Mouse (Mus musculus): ENCODE measurements around the gene Zfp981. TPM values are rescaled to one million over a fixed set of nuclear protein-coding genes. Genes with fewer than 3 reads are reported as not detected.
"Not testable (repeated sequence)": the region's sequence is repeated elsewhere in the genome, so short reads cannot be mapped to it uniquely, and the experiment has no call there.

Zfp981 gene
- polyA plus RNA-seq, 1 experiment from 2014 or later = 0.21 TPM

DNA sequence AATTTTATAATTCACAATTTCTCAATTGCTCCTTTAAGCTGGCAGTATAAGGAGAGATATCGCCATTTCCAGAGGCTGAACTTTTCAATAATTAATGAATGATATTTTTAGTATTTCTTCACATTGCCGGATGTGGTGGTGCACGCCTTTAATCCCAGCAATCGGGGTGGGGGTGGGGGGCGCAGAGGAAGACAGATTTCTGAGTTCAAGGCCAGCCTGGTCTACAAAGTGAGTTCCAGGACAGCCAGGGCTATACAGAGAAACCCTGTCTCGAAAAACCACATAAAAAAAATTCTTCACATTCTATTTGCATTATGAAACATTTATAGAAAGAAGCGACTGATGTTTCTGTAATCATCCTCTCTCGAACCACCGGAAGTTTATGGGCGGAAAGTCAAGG lies 19.3 kb upstream of the Zfp981 start:
- peaks cover 37% of the 10 kb centered on the region for H3K9me3 ChIP-seq (ENCODE audit: control insufficient read depth, low read length)
- H3K4me1 ChIP-seq (replicated peaks; ENCODE audit: control insufficient read depth, insufficient read depth, low read length); H3K4me2 ChIP-seq; H3K27ac ChIP-seq (ENCODE audit: low read depth, low read length); ATAC-seq (replicated peaks; ENCODE audit: low FRiP score); H3K4me3 ChIP-seq (ENCODE audit: low read depth, low read length); H3K27me3 ChIP-seq (replicated peaks; ENCODE audit: control insufficient read depth, insufficient read depth, low read length); H3K36me3 ChIP-seq (ENCODE audit: control insufficient read depth, insufficient read depth, low read length); H3K9ac ChIP-seq (ENCODE audit: low read depth, low read length); DNase-seq (ENCODE audit: low spot score): not testable (repeated sequence)
- 83% methylated on average over 10 of the region's 10 CpGs for WGBS

DNA sequence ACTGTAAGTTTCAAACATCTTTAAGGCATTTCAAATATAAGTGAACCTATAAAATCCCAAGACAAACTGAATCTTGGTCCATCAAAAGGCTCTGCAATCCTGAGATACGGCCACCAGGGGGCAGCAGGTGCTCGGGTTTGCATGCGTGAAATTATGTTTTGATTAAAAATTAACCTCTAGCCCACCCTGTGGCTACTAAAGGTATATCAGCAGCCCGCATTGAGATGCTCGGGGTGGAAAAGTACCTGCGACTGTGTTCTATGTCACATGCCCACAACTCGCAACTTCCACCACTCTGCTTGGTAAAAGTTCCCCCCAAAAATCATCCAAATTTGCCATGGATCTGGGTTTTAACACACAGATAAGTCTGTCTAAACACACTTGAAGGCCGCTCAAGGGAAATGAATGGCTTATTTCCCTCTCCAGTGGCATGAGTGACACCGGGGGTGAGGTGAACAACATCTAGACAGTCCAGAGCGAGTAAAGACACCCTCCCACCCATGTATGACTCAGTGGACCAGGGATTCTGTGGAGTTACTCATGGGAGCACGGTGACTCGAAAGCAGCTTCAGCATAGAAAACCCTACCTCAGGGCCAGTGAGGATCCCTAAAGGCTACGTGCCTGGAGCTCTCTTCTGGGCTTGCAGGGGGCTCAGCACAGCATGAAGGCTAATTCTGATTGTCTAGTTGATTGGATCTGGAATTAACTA lies 18.1 kb upstream of the Zfp981 start:
- 67% methylated on average over 13 of the region's 13 CpGs for WGBS
- H3K9ac ChIP-seq (ENCODE audit: low read depth, low read length); H3K4me1 ChIP-seq (replicated peaks; ENCODE audit: control insufficient read depth, insufficient read depth, low read length); H3K36me3 ChIP-seq (ENCODE audit: control insufficient read depth, insufficient read depth, low read length); H3K27me3 ChIP-seq (replicated peaks; ENCODE audit: control insufficient read depth, insufficient read depth, low read length); H3K27ac ChIP-seq (ENCODE audit: low read depth, low read length); H3K4me2 ChIP-seq; H3K4me3 ChIP-seq (ENCODE audit: low read depth, low read length): not testable (repeated sequence)
- H3K9me3 ChIP-seq (ENCODE audit: control insufficient read depth, low read length) = peaks cover 35% of the 10 kb centered on the region
- DNase-seq (ENCODE audit: low spot score) = peak; percentile 35
- ATAC-seq (replicated peaks; ENCODE audit: low FRiP score) = peak; percentile 50

DNA sequence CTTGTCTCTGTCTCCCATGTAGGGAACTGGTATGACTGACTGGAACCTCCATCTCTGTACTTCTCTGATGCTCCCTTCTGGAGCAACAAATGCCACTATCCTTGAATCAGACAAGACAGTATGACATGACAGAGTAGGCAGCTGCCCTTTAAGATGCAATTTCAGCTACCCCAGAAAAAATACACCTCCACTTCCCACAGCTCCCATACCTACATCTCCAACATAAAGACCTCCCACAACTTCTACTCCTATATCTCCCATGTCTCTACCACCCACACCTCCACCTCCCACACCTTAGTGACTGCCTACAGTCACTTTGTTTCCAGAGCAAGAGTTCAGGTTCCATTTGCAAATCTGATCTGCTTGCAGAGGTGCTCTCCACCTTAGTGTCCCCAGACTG lies 17.2 kb upstream of the Zfp981 start:
- DNase-seq (ENCODE audit: low spot score) = peak; percentile 37
- not testable (repeated sequence) for H3K4me1 ChIP-seq (replicated peaks; ENCODE audit: control insufficient read depth, insufficient read depth, low read length); ATAC-seq (replicated peaks; ENCODE audit: low FRiP score); H3K9ac ChIP-seq (ENCODE audit: low read depth, low read length); H3K27me3 ChIP-seq (replicated peaks; ENCODE audit: control insufficient read depth, insufficient read depth, low read length); H3K4me2 ChIP-seq; H3K36me3 ChIP-seq (ENCODE audit: control insufficient read depth, insufficient read depth, low read length); H3K4me3 ChIP-seq (ENCODE audit: low read depth, low read length); H3K27ac ChIP-seq (ENCODE audit: low read depth, low read length)
- peaks cover 38% of the 10 kb centered on the region for H3K9me3 ChIP-seq (ENCODE audit: control insufficient read depth, low read length)

DNA sequence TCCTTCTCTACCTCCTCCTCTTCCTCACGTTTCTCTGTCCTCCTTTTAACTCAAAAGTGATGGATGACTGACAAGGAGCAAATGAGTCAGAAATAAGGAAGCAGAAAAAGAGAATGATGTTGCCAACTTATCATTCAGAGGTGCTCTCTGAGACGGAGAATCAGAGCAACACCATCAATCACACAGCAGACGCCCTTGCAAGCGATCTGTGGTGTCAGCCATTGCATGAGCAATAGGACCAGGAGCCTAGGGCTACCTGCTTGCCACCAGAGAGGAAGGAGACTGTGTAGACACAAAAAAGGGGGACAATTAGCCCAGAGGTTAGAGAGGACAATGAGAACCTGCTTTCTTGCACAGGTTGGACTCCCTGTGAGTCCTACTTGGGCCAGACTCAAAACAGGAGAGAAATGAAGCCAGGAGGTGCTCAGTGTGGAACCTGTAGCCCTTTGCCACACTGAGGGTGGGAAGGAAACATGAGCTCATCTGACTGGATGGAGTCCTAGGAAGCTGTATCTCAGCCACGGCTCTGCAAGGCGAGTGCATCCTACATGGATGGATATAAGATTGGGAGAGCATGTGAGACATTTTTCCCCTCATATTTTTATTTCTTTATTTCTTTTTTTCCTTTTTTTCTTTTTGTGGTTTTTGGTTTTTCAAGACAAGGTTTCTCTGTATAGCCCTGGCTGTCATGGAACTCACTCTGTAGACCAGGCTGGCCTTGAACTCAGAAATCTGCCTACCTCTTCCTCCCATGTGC lies 16.5 kb upstream of the Zfp981 start:
- 67% methylated on average over 6 of the region's 6 CpGs for WGBS
- not testable (repeated sequence) for H3K9ac ChIP-seq (ENCODE audit: low read depth, low read length); H3K4me2 ChIP-seq; ATAC-seq (replicated peaks; ENCODE audit: low FRiP score); H3K36me3 ChIP-seq (ENCODE audit: control insufficient read depth, insufficient read depth, low read length); H3K4me1 ChIP-seq (replicated peaks; ENCODE audit: control insufficient read depth, insufficient read depth, low read length); H3K27ac ChIP-seq (ENCODE audit: low read depth, low read length); H3K4me3 ChIP-seq (ENCODE audit: low read depth, low read length); H3K27me3 ChIP-seq (replicated peaks; ENCODE audit: control insufficient read depth, insufficient read depth, low read length)
- H3K9me3 ChIP-seq (ENCODE audit: control insufficient read depth, low read length) = peaks cover 37% of the 10 kb centered on the region
- peak; percentile 30 for DNase-seq (ENCODE audit: low spot score)

DNA sequence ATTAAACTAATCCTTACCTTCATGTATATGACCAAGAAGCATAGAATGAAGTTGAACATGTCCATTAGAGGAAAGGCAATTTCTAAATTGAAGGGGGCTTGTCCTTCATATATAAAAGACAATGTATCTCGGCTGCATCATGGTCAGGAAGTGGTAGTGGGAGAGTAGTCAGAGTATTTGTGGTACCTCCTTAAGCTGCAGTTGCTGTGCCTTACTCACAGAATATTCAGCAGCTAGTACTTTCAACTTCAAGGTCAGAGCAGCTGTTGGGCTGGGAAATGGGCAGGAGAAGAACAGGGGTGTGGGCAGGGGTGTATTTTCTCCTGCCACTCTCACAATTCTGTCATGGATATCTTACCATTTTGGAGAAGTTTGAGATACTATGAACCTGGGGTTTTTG lies 15.1 kb upstream of the Zfp981 start:
- peaks cover 34% of the 10 kb centered on the region for H3K9me3 ChIP-seq (ENCODE audit: control insufficient read depth, low read length)
- peak; percentile 16; the same call in 1 of the 2 replicates for ATAC-seq (replicated peaks; ENCODE audit: low FRiP score)
- 71% methylated on average over 1 of the region's 1 CpGs for WGBS

DNA sequence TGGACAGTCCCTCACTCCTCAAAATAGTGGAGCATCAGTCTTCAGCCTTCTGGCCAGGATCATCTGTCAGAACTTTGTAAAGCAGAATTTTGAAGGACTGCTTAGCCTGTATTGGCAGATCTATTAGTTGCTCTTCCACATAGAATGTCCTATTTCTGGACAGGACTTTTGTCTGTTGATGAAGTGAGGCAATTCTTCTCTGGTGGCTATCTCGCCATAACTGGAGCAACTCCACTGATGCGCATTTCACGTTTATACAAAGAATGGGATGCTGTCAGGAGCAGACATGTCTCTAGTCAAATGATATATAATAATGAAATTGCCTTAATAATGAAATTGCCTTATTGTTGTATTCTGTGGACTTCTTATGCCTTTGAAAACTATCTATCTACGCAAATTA lies 12.6 kb upstream of the Zfp981 start:
- ATAC-seq (replicated peaks; ENCODE audit: low FRiP score); H3K9ac ChIP-seq (ENCODE audit: low read depth, low read length); H3K27ac ChIP-seq (ENCODE audit: low read depth, low read length); H3K27me3 ChIP-seq (replicated peaks; ENCODE audit: control insufficient read depth, insufficient read depth, low read length); H3K4me1 ChIP-seq (replicated peaks; ENCODE audit: control insufficient read depth, insufficient read depth, low read length); H3K36me3 ChIP-seq (ENCODE audit: control insufficient read depth, insufficient read depth, low read length); DNase-seq (ENCODE audit: low spot score); H3K4me2 ChIP-seq; H3K4me3 ChIP-seq (ENCODE audit: low read depth, low read length): not testable (repeated sequence)
- H3K9me3 ChIP-seq (ENCODE audit: control insufficient read depth, low read length) = peaks cover 35% of the 10 kb centered on the region
- WGBS = 75% methylated on average over 4 of the region's 4 CpGs

More for the DNA sequence above, 15.1 kb upstream of the Zfp981 start:
- H3K36me3 ChIP-seq (ENCODE audit: control insufficient read depth, insufficient read depth, low read length); H3K9ac ChIP-seq (ENCODE audit: low read depth, low read length); H3K27ac ChIP-seq (ENCODE audit: low read depth, low read length); H3K4me1 ChIP-seq (replicated peaks; ENCODE audit: control insufficient read depth, insufficient read depth, low read length); H3K4me2 ChIP-seq; H3K4me3 ChIP-seq (ENCODE audit: low read depth, low read length); H3K27me3 ChIP-seq (replicated peaks; ENCODE audit: control insufficient read depth, insufficient read depth, low read length): not testable (repeated sequence)
- DNase-seq (ENCODE audit: low spot score) = peak; percentile 27

DNA sequence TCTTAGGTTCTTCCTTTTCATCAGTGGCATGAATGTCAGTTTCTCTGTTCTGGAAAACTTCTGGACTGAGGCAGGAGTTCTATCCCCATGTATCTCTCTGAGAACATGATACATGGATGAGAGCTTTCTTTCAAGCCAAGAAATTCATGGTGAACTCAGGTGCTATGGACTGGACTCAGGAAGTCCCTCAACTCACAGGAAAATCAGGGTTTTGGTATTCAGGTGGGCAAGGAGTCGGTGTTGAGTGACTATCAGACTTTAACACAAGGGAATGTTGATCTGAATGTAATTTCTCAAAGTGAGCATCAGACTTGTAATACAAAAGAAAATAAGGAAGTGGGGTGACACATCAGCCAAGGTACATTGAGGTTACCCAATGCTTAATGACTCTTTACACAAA lies 9.8 kb upstream of the Zfp981 start:
- DNase-seq (ENCODE audit: low spot score) = not testable (repeated sequence)
- peaks cover 34% of the 10 kb centered on the region for H3K9me3 ChIP-seq (ENCODE audit: control insufficient read depth, low read length)
- whole genome bisulfite sequencing = 73% methylated on average over 1 of the region's 1 CpGs

DNA sequence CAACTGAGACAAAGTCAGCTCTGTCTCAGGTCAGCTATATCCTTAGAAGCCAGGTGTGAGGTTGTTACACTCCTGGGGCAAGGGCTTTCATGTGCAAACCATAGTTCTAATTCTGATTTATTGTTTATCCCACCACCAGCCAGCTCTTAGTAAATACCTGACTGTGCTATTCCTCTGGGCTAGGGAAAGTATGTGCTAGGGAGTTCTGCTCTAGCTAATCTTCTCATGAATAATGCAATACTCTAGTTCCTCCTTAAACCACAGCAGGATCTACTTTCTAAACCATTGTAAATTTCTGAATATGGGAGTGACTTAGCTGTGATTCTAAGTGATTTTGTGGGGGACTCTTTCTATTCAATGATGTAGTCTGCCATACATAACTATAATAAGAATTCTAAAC lies 9.4 kb upstream of the Zfp981 start:
- no peak for DNase-seq (ENCODE audit: low spot score)
- Histone ChIP-seq H3K27ac (ENCODE audit: low read depth, low read length) (no peak overlapping the region), H3K4me2 (no peak overlapping the region), H3K9me3 (ENCODE audit: control insufficient read depth, low read length) (peaks cover 34% of the 10 kb centered on the region), H3K36me3 (ENCODE audit: control insufficient read depth, insufficient read depth, low read length) (no peaks in the 10 kb centered on the region), H3K9ac (ENCODE audit: low read depth, low read length) (no peak overlapping the region), H3K4me1 (replicated peaks; ENCODE audit: control insufficient read depth, insufficient read depth, low read length) (no peaks in the 10 kb centered on the region), H3K27me3 (replicated peaks; ENCODE audit: control insufficient read depth, insufficient read depth, low read length) (no peaks in the 10 kb centered on the region), H3K4me3 (ENCODE audit: low read depth, low read length) (no peak overlapping the region)
- ATAC-seq (replicated peaks; ENCODE audit: low FRiP score) = no peak

More for the DNA sequence above, 9.8 kb upstream of the Zfp981 start:
- H3K4me2 ChIP-seq; H3K4me3 ChIP-seq (ENCODE audit: low read depth, low read length); H3K27me3 ChIP-seq (replicated peaks; ENCODE audit: control insufficient read depth, insufficient read depth, low read length); H3K27ac ChIP-seq (ENCODE audit: low read depth, low read length); H3K4me1 ChIP-seq (replicated peaks; ENCODE audit: control insufficient read depth, insufficient read depth, low read length); H3K9ac ChIP-seq (ENCODE audit: low read depth, low read length); H3K36me3 ChIP-seq (ENCODE audit: control insufficient read depth, insufficient read depth, low read length): not testable (repeated sequence)
- ATAC-seq (replicated peaks; ENCODE audit: low FRiP score) = 0 out of 2 replicates have a peak, but pooled peaks have one; percentile 8

DNA sequence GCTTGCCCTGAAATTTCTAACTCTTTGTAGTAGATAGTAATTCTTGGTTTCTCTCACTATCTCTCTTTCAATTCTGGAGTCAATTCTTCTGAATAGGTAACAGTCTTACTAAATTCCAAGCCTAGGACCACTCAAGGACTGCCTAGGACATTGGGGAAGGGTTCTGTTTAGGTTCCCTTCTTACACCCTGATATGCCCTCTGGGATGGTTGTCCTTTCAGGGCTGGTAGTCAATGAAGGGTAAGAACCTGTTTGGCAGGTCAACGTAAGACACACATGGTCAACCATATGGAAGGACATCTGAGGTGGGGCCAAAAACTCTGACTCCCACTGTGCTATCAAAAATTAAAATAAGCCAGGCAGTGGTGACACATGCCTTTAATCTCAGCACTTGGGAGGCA lies 9.0 kb upstream of the Zfp981 start:
- Histone ChIP-seq H3K4me2 (no peak overlapping the region), H3K4me1 (replicated peaks; ENCODE audit: control insufficient read depth, insufficient read depth, low read length) (no peaks in the 10 kb centered on the region), H3K9ac (ENCODE audit: low read depth, low read length) (no peak overlapping the region), H3K9me3 (ENCODE audit: control insufficient read depth, low read length) (peaks cover 36% of the 10 kb centered on the region), H3K27me3 (replicated peaks; ENCODE audit: control insufficient read depth, insufficient read depth, low read length) (no peaks in the 10 kb centered on the region), H3K36me3 (ENCODE audit: control insufficient read depth, insufficient read depth, low read length) (no peaks in the 10 kb centered on the region), H3K4me3 (ENCODE audit: low read depth, low read length) (no peak overlapping the region), H3K27ac (ENCODE audit: low read depth, low read length) (no peak overlapping the region)
- WGBS = 33% methylated on average over 1 of the region's 1 CpGs
- DNase-seq (ENCODE audit: low spot score) (no peak), ATAC-seq (replicated peaks; ENCODE audit: low FRiP score) (no peak)
